Mouse (Mus musculus) hindbrain, embryonic 13.5 days (tissue): ENCODE data around the gene Flad1. TPM values are rescaled to one million over a fixed set of nuclear protein-coding genes. Genes with fewer than 3 reads are reported as not detected.

Source experiments
- ATAC-seq: fragments of 200-750 bp; cut with Nextera tagmentation; 2 replicates; pipeline ENCODE4 v1.8.0; 2017; ENCODE audit warnings: moderate TSS enrichment; ENCODE audit not compliant: low FRiP score
- H3K27ac ChIP-seq: fragments of 300-500 bp; sonication (generic); 2 replicates; pipeline ENCODE4 v1.5.1; 2015; ENCODE audit warnings: inconsistent platforms, mild to moderate bottlenecking, moderate library complexity
- H3K27me3 ChIP-seq: fragments of 300-500 bp; sonication (generic); 2 replicates; pipeline ENCODE4 v1.6.1; 2015; ENCODE audit warnings: mild to moderate bottlenecking, inconsistent platforms
- H3K36me3 ChIP-seq: fragments of 300-500 bp; sonication (generic); 2 replicates; pipeline ENCODE4 v1.6.1; 2015; ENCODE audit warnings: mild to moderate bottlenecking, inconsistent platforms
- H3K4me1 ChIP-seq: fragments of 300-500 bp; sonication (generic); replicated peaks from 2 replicates; pipeline ENCODE4 v1.6.1; 2015; ENCODE audit warnings: inconsistent platforms
- H3K4me2 ChIP-seq: fragments of 300-500 bp; sonication (generic); 2 replicates; pipeline ENCODE4 v1.6.1; 2015; ENCODE audit warnings: inconsistent platforms, mild to moderate bottlenecking, moderate library complexity
- H3K4me3 ChIP-seq: fragments of 300-500 bp; sonication (generic); 2 replicates; pipeline ENCODE4 v1.5.1; 2015; ENCODE audit warnings: mild to moderate bottlenecking, inconsistent platforms
- H3K9ac ChIP-seq: fragments of 300-500 bp; sonication (generic); 2 replicates; pipeline ENCODE4 v1.6.1; 2015; ENCODE audit warnings: mild to moderate bottlenecking, inconsistent platforms
- H3K9me3 ChIP-seq: fragments of 300-500 bp; sonication (generic); 2 replicates; pipeline ENCODE4 v1.6.1; 2016; ENCODE audit warnings: inconsistent platforms
- WGBS: fragments of 180-500 bp; shearing (Covaris S2); methylation state at CpG from one replicate; pipeline ENCODE4 v1.1.7; 2015; 5-methylcytosine and 5-hydroxymethylcytosine counted together
- polyA plus RNA-seq: library from polyadenylated mRNA; unstranded; fragments of >200 nt; fragmentation: Nextera tagmentation; extraction: Ambion mirVana; gene quantifications from 2 replicates; pipeline ENCODE4 v1.2.1, GENCODE M21; 2015

The Flad1 gene
- polyA plus RNA-seq, 1 experiment from 2014 or later = 39.3 TPM

- H3K27ac ChIP-seq = peak overlapping the region; percentile 73
- peak overlapping the region; percentile 61 for H3K4me2 ChIP-seq
- peaks cover 40% of the 10 kb centered on the region for H3K4me1 ChIP-seq
- 10% methylated on average over 21 of the region's 22 CpGs for WGBS
- H3K9ac ChIP-seq = peak overlapping the region; percentile 72
- H3K9me3 ChIP-seq = no peaks in the 10 kb centered on the region
- peaks cover 13% of the 10 kb centered on the region for H3K36me3 ChIP-seq
- H3K27me3 ChIP-seq = no peaks in the 10 kb centered on the region
- H3K4me3 ChIP-seq = peak overlapping the region; percentile 38
- no peak for ATAC-seq
Measured at GRCm38 (mm10) chr3:89421810-89422473, 10.3 kb upstream of the Flad1 start.

- peaks cover 43% of the 10 kb centered on the region for H3K4me1 ChIP-seq
- peaks cover 6% of the 10 kb centered on the region; the same call in 1 of the 2 replicates for H3K36me3 ChIP-seq
- H3K4me2 ChIP-seq = peak overlapping the region; percentile 61
- peak overlapping the region; percentile 73 for H3K27ac ChIP-seq
- no peaks in the 10 kb centered on the region for H3K27me3 ChIP-seq
- peak overlapping the region; percentile 72 for H3K9ac ChIP-seq
- peak overlapping the region; percentile 38 for H3K4me3 ChIP-seq
- 3% methylated on average over 11 of the region's 11 CpGs for WGBS
- peak; percentile 47 for ATAC-seq
- H3K9me3 ChIP-seq = no peaks in the 10 kb centered on the region
Measured at GRCm38 (mm10) chr3:89421002-89421774, 9.5 kb upstream of the Flad1 start.

GRCm38 (mm10) chr3:89420421-89420820, 8.8 kb upstream of the Flad1 start:
- H3K36me3 ChIP-seq = peaks cover 13% of the 10 kb centered on the region
- no peak for ATAC-seq
- WGBS = 66% methylated on average over 2 of the region's 2 CpGs
- H3K9me3 ChIP-seq = no peaks in the 10 kb centered on the region
- H3K4me2 ChIP-seq = peak overlapping the region; percentile 61; the same call in 1 of the 2 replicates
- no peak overlapping the region; the same call in 1 of the 2 replicates for H3K4me3 ChIP-seq
- peaks cover 43% of the 10 kb centered on the region for H3K4me1 ChIP-seq
- H3K27ac ChIP-seq = peak overlapping the region; percentile 71; the same call in 1 of the 2 replicates
- no peaks in the 10 kb centered on the region for H3K27me3 ChIP-seq
- H3K9ac ChIP-seq = no peak overlapping the region; the same call in 1 of the 2 replicates

GRCm38 (mm10) chr3:89419981-89420380, 8.3 kb upstream of the Flad1 start:
- Histone ChIP-seq H3K4me2 (peak overlapping the region; percentile 82), H3K27ac (peak overlapping the region; percentile 87), H3K4me1 (peaks cover 43% of the 10 kb centered on the region), H3K9me3 (no peaks in the 10 kb centered on the region), H3K4me3 (peak overlapping the region; percentile 54), H3K9ac (peak overlapping the region; percentile 68), H3K36me3 (peaks cover 16% of the 10 kb centered on the region), H3K27me3 (no peaks in the 10 kb centered on the region)
- WGBS = 45% methylated on average over 3 of the region's 3 CpGs
- ATAC-seq = no peak

GRCm38 (mm10) chr3:89419571-89419970, 7.9 kb upstream of the Flad1 start:
- Histone ChIP-seq H3K27me3 (no peaks in the 10 kb centered on the region), H3K4me3 (peak overlapping the region; percentile 54), H3K9ac (peak overlapping the region; percentile 68), H3K4me1 (peaks cover 43% of the 10 kb centered on the region), H3K9me3 (no peaks in the 10 kb centered on the region), H3K36me3 (peaks cover 18% of the 10 kb centered on the region), H3K27ac (peak overlapping the region; percentile 87), H3K4me2 (peak overlapping the region; percentile 82)
- ATAC-seq = no peak
- WGBS = 4% methylated on average over 9 of the region's 9 CpGs

GRCm38 (mm10) chr3:89418861-89419250, 7.2 kb upstream of the Flad1 start:
- Histone ChIP-seq H3K4me3 (peak overlapping the region; percentile 54), H3K4me2 (peak overlapping the region; percentile 82), H3K4me1 (peaks cover 43% of the 10 kb centered on the region), H3K27me3 (no peaks in the 10 kb centered on the region), H3K27ac (peak overlapping the region; percentile 87), H3K9ac (peak overlapping the region; percentile 68), H3K9me3 (no peaks in the 10 kb centered on the region), H3K36me3 (peaks cover 22% of the 10 kb centered on the region)
- 0% methylated on average over 16 of the region's 16 CpGs for WGBS
- peak; percentile 18; the same call in 1 of the 2 replicates for ATAC-seq

GRCm38 (mm10) chr3:89418170-89418860, 6.6 kb upstream of the Flad1 start, which contains the start of the genes Cks1b and Shc1:
Cks1b (minus strand) TSS chr3:89418383.
Shc1 (plus strand) TSS chr3:89418443.
- peak within 1 kb of the TSS; percentile 82 for H3K4me2 ChIP-seq
- H3K9ac ChIP-seq = peak within 1 kb of the TSS; percentile 68
- H3K36me3 ChIP-seq = peaks cover 23% of the 10 kb centered on the region
- under 1% methylated on average over 39 of the region's 39 CpGs for WGBS
- H3K4me3 ChIP-seq = peak within 1 kb of the TSS; percentile 54
- H3K27ac ChIP-seq = peak within 1 kb of the TSS; percentile 87
- no peaks in the 10 kb centered on the region for H3K9me3 ChIP-seq
- peaks cover 43% of the 10 kb centered on the region for H3K4me1 ChIP-seq
- no peaks in the 10 kb centered on the region for H3K27me3 ChIP-seq
- peak; percentile 97 for ATAC-seq

GRCm38 (mm10) chr3:89417840-89418169, 6.1 kb upstream of the Flad1 start:
- Histone ChIP-seq H3K4me3 (peak overlapping the region; percentile 54), H3K9me3 (no peaks in the 10 kb centered on the region), H3K27me3 (no peaks in the 10 kb centered on the region), H3K4me1 (peaks cover 43% of the 10 kb centered on the region), H3K27ac (peak overlapping the region; percentile 45), H3K36me3 (peaks cover 23% of the 10 kb centered on the region), H3K4me2 (peak overlapping the region; percentile 82), H3K9ac (peak overlapping the region; percentile 68)
- under 1% methylated on average over 20 of the region's 20 CpGs for WGBS
- ATAC-seq = peak; percentile 52

GRCm38 (mm10) chr3:89417131-89417530, 5.5 kb upstream of the Flad1 start:
- peak overlapping the region; percentile 45; the same call in 1 of the 2 replicates for H3K27ac ChIP-seq
- ATAC-seq = no peak
- H3K4me1 ChIP-seq = peaks cover 43% of the 10 kb centered on the region

GRCm38 (mm10) chr3:89416158-89416557, 4.5 kb upstream of the Flad1 start:
- H3K36me3 ChIP-seq = peaks cover 23% of the 10 kb centered on the region
- H3K9me3 ChIP-seq = no peaks in the 10 kb centered on the region
- H3K27me3 ChIP-seq = no peaks in the 10 kb centered on the region
- no peak overlapping the region for H3K9ac ChIP-seq
- 97% methylated on average over 8 of the region's 8 CpGs for WGBS
- peaks cover 36% of the 10 kb centered on the region for H3K4me1 ChIP-seq
- H3K27ac ChIP-seq = no peak overlapping the region
- no peak overlapping the region for H3K4me2 ChIP-seq
- no peak overlapping the region for H3K4me3 ChIP-seq
- ATAC-seq = no peak

More at GRCm38 (mm10) chr3:89417131-89417530, 5.5 kb upstream of the Flad1 start:
- Histone ChIP-seq H3K36me3 (peaks cover 23% of the 10 kb centered on the region), H3K9ac (peak overlapping the region; percentile 68), H3K4me2 (peak overlapping the region; percentile 82), H3K9me3 (no peaks in the 10 kb centered on the region), H3K27me3 (no peaks in the 10 kb centered on the region), H3K4me3 (peak overlapping the region; percentile 54)
- WGBS = 34% methylated on average over 2 of the region's 2 CpGs

- ATAC-seq = no peak
- peaks cover 34% of the 10 kb centered on the region for H3K4me1 ChIP-seq
- H3K36me3 ChIP-seq = peaks cover 48% of the 10 kb centered on the region
- no peaks in the 10 kb centered on the region for H3K27me3 ChIP-seq
- WGBS = 82% methylated on average over 10 of the region's 10 CpGs
- peak overlapping the region; percentile 47 for H3K4me3 ChIP-seq
- peak overlapping the region; percentile 69 for H3K4me2 ChIP-seq
- peak overlapping the region; percentile 72 for H3K9ac ChIP-seq
- no peaks in the 10 kb centered on the region for H3K9me3 ChIP-seq
- peak overlapping the region; percentile 78 for H3K27ac ChIP-seq
Measured at GRCm38 (mm10) chr3:89410864-89411263, 806 bp downstream of the Flad1 start.

- Histone ChIP-seq H3K4me2 (no peak overlapping the region), H3K4me1 (peaks cover 34% of the 10 kb centered on the region), H3K9ac (no peak overlapping the region), H3K4me3 (no peak overlapping the region), H3K9me3 (no peaks in the 10 kb centered on the region), H3K27ac (no peak overlapping the region), H3K36me3 (peaks cover 49% of the 10 kb centered on the region), H3K27me3 (no peaks in the 10 kb centered on the region)
- no peak for ATAC-seq
- 95% methylated on average over 3 of the region's 3 CpGs for WGBS
Measured at GRCm38 (mm10) chr3:89409701-89410100, 2.0 kb downstream of the Flad1 start.
